Mouse (Mus musculus) small intestine, adult 2 months (tissue): ENCODE measurements around the gene Mgll.

Experiments used
- CTCF ChIP-seq: fragments of 200-500 bp; IDR thresholded peaks from 2 replicates; pipeline ENCODE4 v1.5.1; 2012; ENCODE audit warnings: low read depth, mild to moderate bottlenecking, control low read depth, inconsistent platforms, low read length, moderate library complexity, mixed read lengths; ENCODE audit not compliant: insufficient replicate concordance, insufficient read length; ENCODE audit errors: extremely low read depth
- POLR2A ChIP-seq: fragments of 200-500 bp; IDR thresholded peaks from 2 replicates; pipeline ENCODE4 v1.6.1; 2012; ENCODE audit warnings: low read depth, mild to moderate bottlenecking, control low read depth, inconsistent platforms, low read length, moderate library complexity

DNA sequence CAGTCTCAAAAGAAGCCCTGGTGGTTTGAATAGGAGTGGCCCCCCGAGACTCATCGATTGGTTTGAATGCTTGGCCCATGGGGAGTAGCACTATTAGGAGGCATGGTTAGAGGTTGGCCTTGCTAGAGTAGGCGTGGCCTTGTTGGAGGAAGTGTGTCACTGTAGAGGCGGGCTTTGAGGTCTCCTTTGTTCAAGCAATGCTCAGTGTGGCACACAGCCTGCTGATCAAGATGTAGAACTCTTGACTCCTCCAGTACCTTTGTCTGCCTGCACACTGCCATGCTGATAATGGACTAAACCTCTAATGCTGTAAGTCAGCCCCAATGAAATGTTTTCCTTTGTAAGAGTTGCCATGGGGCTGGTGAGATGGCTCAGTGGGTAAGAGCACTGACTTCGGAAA is 108.5 kb downstream of the Mgll start:
- TF ChIP-seq POLR2A (no peak), CTCF (no peak)
